Mouse (Mus musculus) ES-E14 (cell line): ENCODE measurements at regions not wholly inside any gene's neighbourhood (a gene's known extent, or its start where the extent isn't known, plus 50 kb on each side); places are given as distances from the start of the nearest gene placed in this dataset.

ENCODE experiments used
- DNase-seq: peaks from one replicate; pipeline ENCODE4 v3.0.0-alpha.2; 2013; ENCODE audit warnings: low read depth, low spot score
- H3K27ac ChIP-seq: 2 replicates; pipeline ENCODE4 v1.5.1; 2012; ENCODE audit warnings: low read depth, mild to moderate bottlenecking, low read length, moderate library complexity, mixed read lengths; ENCODE audit not compliant: poor library complexity, insufficient read depth, severe bottlenecking
- H3K36me3 ChIP-seq: 2 replicates; pipeline ENCODE4 v1.6.1; 2012; ENCODE audit warnings: mild to moderate bottlenecking, low read length, moderate library complexity, mixed read lengths; ENCODE audit not compliant: control insufficient read depth, poor library complexity, insufficient read depth, severe bottlenecking
- H3K4me1 ChIP-seq, 2 experiments: fragments of 150-350 bp in 1 of 2; sonication (generic) in 1 of 2; 2 replicates each; pipeline ENCODE4 v1.6.1; 2012; ENCODE audit warnings: low read length in 2 of 2, mild to moderate bottlenecking in 1 of 2, mixed read lengths in 1 of 2; ENCODE audit not compliant: control insufficient read depth in 2 of 2, insufficient read depth in 2 of 2, poor library complexity in 1 of 2
- H3K4me3 ChIP-seq, 2 experiments: fragments of 150-350 bp in 1 of 2; sonication (generic) in 1 of 2; 2 replicates each; pipeline ENCODE4 v1.5.1; 2012; ENCODE audit warnings: low read length in 2 of 2, low read depth in 1 of 2, mild to moderate bottlenecking in 1 of 2, mixed read lengths in 1 of 2; ENCODE audit not compliant: insufficient read depth in 1 of 2, poor library complexity in 1 of 2, severe bottlenecking in 1 of 2
- H3K9ac ChIP-seq: 2 replicates; pipeline ENCODE4 v1.6.1; 2012; ENCODE audit warnings: low read depth, mild to moderate bottlenecking, low read length, mixed read lengths; ENCODE audit not compliant: poor library complexity, insufficient read depth, severe bottlenecking
- H3K9me3 ChIP-seq: fragments of 150-350 bp; sonication (generic); 2 replicates; pipeline ENCODE4 v1.6.1; 2012; ENCODE audit warnings: low read depth, mild to moderate bottlenecking, low read length; ENCODE audit not compliant: control insufficient read depth, insufficient read depth
- CHD2 ChIP-seq: IDR thresholded peaks from 2 replicates; pipeline ENCODE4 v1.6.1; 2014; ENCODE audit warnings: mild to moderate bottlenecking, low read depth, low read length, inconsistent platforms
- HCFC1 ChIP-seq: IDR thresholded peaks from 2 replicates; pipeline ENCODE4 v1.6.1; 2012; ENCODE audit warnings: low read length, inconsistent platforms, borderline replicate concordance; ENCODE audit not compliant: insufficient read depth
- MAFK ChIP-seq: IDR thresholded peaks from 2 replicates; pipeline ENCODE4 v1.6.1; 2014; ENCODE audit warnings: mild to moderate bottlenecking, low read depth, low read length, inconsistent platforms; ENCODE audit not compliant: insufficient read depth
- ZC3H11A ChIP-seq: IDR thresholded peaks from 2 replicates; pipeline ENCODE4 v1.6.1; 2012; ENCODE audit warnings: low read depth, mild to moderate bottlenecking, inconsistent platforms, low read length, borderline replicate concordance
- ZNF384 ChIP-seq: IDR thresholded peaks from 2 replicates; pipeline ENCODE4 v1.6.1; 2012; ENCODE audit warnings: low read depth, low read length, inconsistent platforms
- in situ Hi-C, 2 experiments: fragments of 600-800 bp; cut with MboI; formaldehyde crosslinking; loops; one replicate each; pipeline ENCODE4 v1.15.1; 2025; ENCODE audit warnings: low sequenced_read_pairs in 2 of 2, inconsistent platforms in 1 of 2; ENCODE audit not compliant: unreplicated experiment in 2 of 2

- no peaks in the 10 kb centered on the region for H3K9me3 ChIP-seq
- H3K4me3 ChIP-seq, result no peak overlapping the region
- TF ChIP-seq ZNF384 (no peak), CHD2 (no peak), MAFK (no peak), ZC3H11A (no peak), HCFC1 (no peak)
- H3K4me1 ChIP-seq, result peaks cover 10 to 11% of the 10 kb centered on the region in 2 experiments; a peak in 3 of 4 replicates
- H3K36me3 ChIP-seq, result no peaks in the 10 kb centered on the region
- H3K9ac ChIP-seq, result no peak overlapping the region
- H3K27ac ChIP-seq, result no peak overlapping the region
- no peak for DNase-seq
- in situ Hi-C loops, result no loop called here
Observed at GRCm38 (mm10) chr2:74122937-74123336, 211.8 kb upstream of the Atp5g3 start.

- Histone ChIP-seq H3K4me1 (peaks cover 10 to 11% of the 10 kb centered on the region in 2 experiments; a peak in 3 of 4 replicates), H3K9me3 (no peaks in the 10 kb centered on the region), H3K36me3 (no peaks in the 10 kb centered on the region), H3K9ac (no peak overlapping the region), H3K4me3 (no peak overlapping the region), H3K27ac (no peak overlapping the region)
- DNase-seq, result no peak
- TF ChIP-seq HCFC1 (no peak), ZNF384 (no peak), MAFK (no peak), ZC3H11A (no peak)
- in situ Hi-C loops, result no loop called here
Observed at GRCm38 (mm10) chr2:74120051-74120450, 208.9 kb upstream of the Atp5g3 start.

GRCm38 (mm10) chr2:74119167-74119937 is 208.2 kb upstream of the Atp5g3 start:
- Histone ChIP-seq H3K4me1 (peaks cover 8 to 11% of the 10 kb centered on the region in 2 experiments; a peak in 3 of 4 replicates), H3K27ac (no peak overlapping the region), H3K4me3 (no peak overlapping the region), H3K36me3 (no peaks in the 10 kb centered on the region), H3K9me3 (no peaks in the 10 kb centered on the region), H3K9ac (no peak overlapping the region)
- in situ Hi-C loops, result no loop called here
- DNase-seq, result no peak
- no peak for TF ChIP-seq ZNF384
- no peak for TF ChIP-seq HCFC1
- no peak for TF ChIP-seq ZC3H11A
- TF ChIP-seq MAFK, result no peak
- TF ChIP-seq CHD2, result no peak

GRCm38 (mm10) chr2:74106472-74106871 is 195.3 kb upstream of the Atp5g3 start:
- DNase-seq, result no peak
- in situ Hi-C loops, result no loop called here
- Histone ChIP-seq H3K4me1 (no peaks in the 10 kb centered on the region), H3K27ac (no peak overlapping the region), H3K36me3 (no peaks in the 10 kb centered on the region), H3K4me3 (no peak overlapping the region), H3K9ac (no peak overlapping the region), H3K9me3 (no peaks in the 10 kb centered on the region)
- no peak for TF ChIP-seq ZC3H11A
